In the genomic region with DNA sequence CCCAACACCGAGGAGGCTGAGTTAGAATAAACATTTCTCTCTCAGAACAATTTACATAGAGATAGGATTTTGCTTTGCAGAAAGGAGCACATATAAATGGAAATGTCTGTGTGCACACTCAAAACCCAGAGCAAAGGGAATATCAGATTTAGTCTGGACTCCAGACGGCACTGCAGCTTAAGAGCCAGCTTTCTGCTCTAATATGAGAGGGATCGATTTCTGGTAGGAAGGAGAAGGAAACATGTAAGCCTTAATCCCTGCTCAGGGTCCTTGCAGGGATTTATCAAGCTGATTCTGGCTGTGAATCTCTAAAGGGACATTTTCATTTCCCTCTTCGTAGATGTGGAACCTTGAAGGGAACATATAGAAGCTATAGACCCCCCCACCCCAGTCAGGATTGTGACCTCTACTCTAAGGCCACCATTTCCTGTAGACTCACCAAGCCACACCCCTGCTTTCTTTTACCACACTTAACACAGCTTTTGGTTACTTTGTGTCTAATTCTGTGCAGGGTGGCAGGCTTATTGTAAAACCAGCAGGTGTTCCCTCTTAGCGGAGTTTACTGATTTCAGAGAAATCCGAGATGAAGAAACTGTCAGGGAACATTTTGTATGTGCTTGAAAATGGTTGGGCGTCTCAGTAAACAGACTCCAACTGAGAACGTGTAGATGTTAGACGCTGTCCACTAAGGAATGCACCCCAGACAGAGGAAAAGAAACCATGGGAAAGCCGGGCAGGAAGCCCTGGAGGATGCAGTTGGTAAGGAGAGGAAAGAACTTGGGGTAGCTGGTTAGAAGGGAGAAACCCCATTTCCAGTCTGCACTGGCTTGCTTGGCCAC, we compare ENCODE assay signal across 10 mouse cellular contexts. TPM values are rescaled to one million over a fixed set of nuclear protein-coding genes. Genes with fewer than 3 reads are reported as not detected.
A peak's percentile ranks its signal among the peaks of the same experiment; 100 is the strongest.
DNase-seq lines count a peak whose midpoint lies in the region; ATAC-seq and TF ChIP-seq lines count a peak whose summit lies in the region.
"Had no signal": no experiment of that assay in that cellular context is flagged by ENCODE, and none has a peak within 500 bp of the region (broad histone marks: within the 10 kb centered on the region; RNA-seq: fewer than 3 reads in every experiment).

No protein-coding gene starts in this region.

- H3K27me3 ChIP-seq in kidney, postnatal 0 days (ENCODE audit: insufficient read depth, low read length), result no peaks in the 10 kb centered on the region
- H3K27me3 ChIP-seq in embryonic facial prominence, embryonic 10.5 days (replicated peaks; ENCODE audit: low read depth, poor library complexity, severe bottlenecking), result no peaks in the 10 kb centered on the region
- H3K27me3 ChIP-seq in hindbrain, embryonic 13.5 days, result no peaks in the 10 kb centered on the region
- no peaks in the 10 kb centered on the region for H3K27me3 ChIP-seq in myocyte (ENCODE audit: control insufficient read depth, insufficient read depth, insufficient read length)

- no peak for ATAC-seq in kidney, postnatal 0 days (replicated peaks; ENCODE audit: low FRiP score, low read depth)
- no peak for ATAC-seq in hindbrain, embryonic 13.5 days (ENCODE audit: low FRiP score)
- ATAC-seq in monocyte, adult 5-6 weeks (replicated peaks; ENCODE audit: insufficient number of reproducible peaks, low FRiP score, low TSS enrichment, poor library complexity, severe bottlenecking), result no peak
- ATAC-seq: forebrain, embryonic 16.5 days had no signal

- 24% methylated on average over 10 of the region's 10 CpGs for WGBS in kidney, postnatal 0 days
- WGBS in embryonic facial prominence, embryonic 10.5 days, result 45% methylated on average over 10 of the region's 10 CpGs
- WGBS in hindbrain, embryonic 13.5 days, result 59% methylated on average over 10 of the region's 10 CpGs

- H3K36me3 ChIP-seq in kidney, postnatal 0 days (ENCODE audit: insufficient read depth, low read length), result no peaks in the 10 kb centered on the region
- no peaks in the 10 kb centered on the region for H3K36me3 ChIP-seq in embryonic facial prominence, embryonic 10.5 days (replicated peaks)
- no peaks in the 10 kb centered on the region for H3K36me3 ChIP-seq in hindbrain, embryonic 13.5 days
- H3K36me3 ChIP-seq in myocyte (ENCODE audit: control insufficient read depth, insufficient read depth), result no peaks in the 10 kb centered on the region

- TF ChIP-seq CTCF in kidney, postnatal 0 days (IDR thresholded peaks at IDR 0.05; ENCODE audit: low read depth), result no peak

- H3K27ac ChIP-seq in kidney, postnatal 0 days, result peak overlapping the region; percentile 44; the same call in 1 of the 2 replicates
- H3K27ac ChIP-seq in embryonic facial prominence, embryonic 10.5 days (replicated peaks), result peak overlapping the region; percentile 49
- peak overlapping the region; percentile 1; the same call in 1 of the 2 replicates for H3K27ac ChIP-seq in hindbrain, embryonic 13.5 days
- H3K27ac ChIP-seq: left cerebral cortex, adult 2 months had no signal

- TF ChIP-seq POLR2A in myocyte (IDR thresholded peaks at IDR 0.05; ENCODE audit: insufficient read length, low read depth), result no peak

- peaks cover 5% of the 10 kb centered on the region; the same call in 1 of the 2 replicates for H3K4me1 ChIP-seq in kidney, postnatal 0 days (replicated peaks; ENCODE audit: insufficient read depth, low read length)
- peaks cover 21% of the 10 kb centered on the region for H3K4me1 ChIP-seq in embryonic facial prominence, embryonic 10.5 days
- 0 out of 2 replicates have a peak, but pooled peaks cover 6% of the 10 kb centered on the region for H3K4me1 ChIP-seq in hindbrain, embryonic 13.5 days (replicated peaks)

- H3ac ChIP-seq in myocyte (ENCODE audit: control insufficient read depth, insufficient read length), result no peak overlapping the region

- peak overlapping the region; percentile 5; the same call in 1 of the 2 replicates for H3K4me2 ChIP-seq in kidney, postnatal 0 days (ENCODE audit: low read length)
- H3K4me2 ChIP-seq in hindbrain, embryonic 13.5 days, result no peak overlapping the region
- H3K4me2 ChIP-seq in myocyte (ENCODE audit: low read depth), result peak overlapping the region; percentile 47

- H3K9ac ChIP-seq in kidney, postnatal 0 days (ENCODE audit: low read depth, low read length), result no peak overlapping the region
- H3K9ac ChIP-seq in hindbrain, embryonic 13.5 days, result no peak overlapping the region

- peak; percentile 81 for DNase-seq in kidney, postnatal 0 days (ENCODE audit: low spot score)
- DNase-seq in kidney, postnatal 36 days, result no peak
- no peak for DNase-seq in embryonic facial prominence, embryonic 10.5 days (ENCODE audit: low spot score)
- no peak for DNase-seq in thymus, postnatal 25 days
- no peak for DNase-seq in ovary, postnatal 10 days (ENCODE audit: low spot score)

- H3K79me2 ChIP-seq in myocyte (ENCODE audit: control insufficient read depth, insufficient read depth), result no peaks in the 10 kb centered on the region

- no peak overlapping the region for H3K4me3 ChIP-seq in kidney, postnatal 0 days (replicated peaks; ENCODE audit: low read depth, low read length)
- no peak overlapping the region for H3K4me3 ChIP-seq in embryonic facial prominence, embryonic 10.5 days
- no peak overlapping the region for H3K4me3 ChIP-seq in hindbrain, embryonic 13.5 days
- no peak overlapping the region for H3K4me3 ChIP-seq in myocyte
- H3K4me3 ChIP-seq: left cerebral cortex, adult 2 months had no signal

- no peaks in the 10 kb centered on the region for H3K9me3 ChIP-seq in kidney, postnatal 0 days (replicated peaks; ENCODE audit: low read length)
- H3K9me3 ChIP-seq in embryonic facial prominence, embryonic 10.5 days, result no peaks in the 10 kb centered on the region
- no peaks in the 10 kb centered on the region for H3K9me3 ChIP-seq in hindbrain, embryonic 13.5 days

TF ChIP-seq in myocyte, 11 proteins besides CTCF, POLR2A, EP300 and RAD21:
- TF ChIP-seq POLR2AphosphoS2 (IDR thresholded peaks at IDR 0.05; ENCODE audit: insufficient read length, low read depth) (no peak), CEBPB (IDR thresholded peaks at IDR 0.05; ENCODE audit: insufficient read depth, poor library complexity, severe bottlenecking) (no peak), TCF12 (IDR thresholded peaks at IDR 0.05; ENCODE audit: insufficient read depth, poor library complexity, severe bottlenecking) (no peak), USF1 (IDR thresholded peaks at IDR 0.05; ENCODE audit: low read depth) (no peak)

RNA-seq across cellular contexts. Expression of gene Zfp366, which starts 20.9 kb away (rescaled TPM):
- polyA plus RNA-seq in kidney, postnatal 0 days (2015; fragmentation: Nextera tagmentation; extraction: Ambion mirVana), result 0.98 and 1.2 TPM in 2 replicates
- polyA plus RNA-seq in embryonic facial prominence, embryonic 10.5 days (2016; fragmentation: Nextera tagmentation; extraction: Ambion mirVana), result 0.35 and 0.56 TPM in 2 replicates
- polyA plus RNA-seq in hindbrain, embryonic 13.5 days (2015; fragmentation: Nextera tagmentation; extraction: Ambion mirVana), result 0.64 and 0.72 TPM in 2 replicates
- 0.01 TPM for polyA plus RNA-seq in myocyte (2012; fragmentation: generic; extraction: Trizol)
- under 0.01 to 0.10 TPM in 2 of 3 replicates, not detected in the other for total RNA-seq in monocyte, adult 5-6 weeks (2017)
